Mouse (Mus musculus) embryonic fibroblast, embryonic 13.5 days (primary cell): Measurements from ENCODE around the gene Epha5. TPM values are rescaled to one million over a fixed set of nuclear protein-coding genes. Genes with fewer than 3 reads are reported as not detected.

Experiments
- H3K27ac ChIP-seq: 2 replicates; pipeline ENCODE4 v1.5.1; 2012; ENCODE audit warnings: low read length, control low read depth, inconsistent platforms; ENCODE audit not compliant: insufficient read depth
- H3K4me1 ChIP-seq: 2 replicates; pipeline ENCODE4 v1.6.1; 2011; ENCODE audit warnings: low read length; ENCODE audit not compliant: control insufficient read depth, insufficient read depth
- H3K4me3 ChIP-seq: 2 replicates; pipeline ENCODE4 v1.5.1; 2011; ENCODE audit warnings: mild to moderate bottlenecking, control low read depth, low read length; ENCODE audit not compliant: insufficient read depth
- CTCF ChIP-seq: IDR thresholded peaks from 2 replicates; pipeline ENCODE4 v1.5.1; 2011; ENCODE audit warnings: mild to moderate bottlenecking, control low read depth, low read length, moderate library complexity, borderline replicate concordance; ENCODE audit not compliant: insufficient read depth
- POLR2A ChIP-seq: IDR thresholded peaks from 2 replicates; pipeline ENCODE4 v1.6.1; 2011; ENCODE audit warnings: low read depth, mild to moderate bottlenecking, control low read depth, low read length, moderate library complexity
- polyA plus RNA-seq: library from polyadenylated mRNA; stranded (reverse); fragments of >200 nt; gene quantifications from 2 replicates; pipeline ENCODE4 v1.2.4, GENCODE M21; 2011; ENCODE audit warnings: low read depth; ENCODE audit not compliant: missing spikeins, insufficient read length

The Epha5 gene
- polyA plus RNA-seq, 1 experiment = 1.6 TPM

DNA sequence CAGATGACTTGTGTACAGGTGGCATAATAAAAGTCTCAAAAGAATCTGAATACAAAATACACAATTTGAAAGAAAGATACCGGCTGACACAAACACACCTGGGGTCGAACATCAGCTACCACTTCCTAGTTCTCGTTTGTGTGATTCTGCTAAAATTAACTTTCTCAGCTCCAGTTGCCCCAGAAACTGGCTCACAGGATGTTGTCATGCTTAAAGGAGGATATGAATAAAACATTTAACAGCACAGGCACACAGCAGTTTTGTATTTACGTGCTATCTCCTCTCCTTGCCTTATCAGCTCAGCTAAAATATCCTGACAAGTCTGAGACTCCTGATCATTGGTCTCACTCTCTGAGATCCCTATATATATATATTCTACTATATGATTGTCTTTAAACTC lies 99.3 kb downstream of the Epha5 start:
- H3K4me3 ChIP-seq = no peak overlapping the region
- no peaks in the 10 kb centered on the region for H3K4me1 ChIP-seq
- H3K27ac ChIP-seq = no peak overlapping the region
- TF ChIP-seq POLR2A (no peak), CTCF (no peak)

DNA sequence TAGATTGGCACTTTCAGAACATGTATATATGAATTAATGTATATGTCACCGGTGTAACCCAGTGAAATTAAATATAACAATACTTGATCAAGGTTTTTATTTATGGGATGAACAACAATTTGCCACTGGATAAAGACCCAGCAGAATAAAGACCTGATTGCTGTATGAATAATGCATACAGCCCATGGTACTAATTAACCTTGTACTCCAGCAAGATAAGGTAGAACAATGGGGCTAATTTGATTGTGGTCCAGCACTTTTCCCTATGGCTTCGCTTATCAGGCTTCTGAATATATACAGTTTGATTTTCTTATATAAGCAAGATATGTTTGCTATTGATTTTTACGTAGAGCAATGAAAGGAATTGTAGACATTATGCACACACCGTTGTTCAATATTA lies 103.6 kb downstream of the Epha5 start:
- H3K4me3 ChIP-seq = no peak overlapping the region
- H3K27ac ChIP-seq = no peak overlapping the region
- no peak for TF ChIP-seq POLR2A
- no peak for TF ChIP-seq CTCF
- H3K4me1 ChIP-seq = no peaks in the 10 kb centered on the region

DNA sequence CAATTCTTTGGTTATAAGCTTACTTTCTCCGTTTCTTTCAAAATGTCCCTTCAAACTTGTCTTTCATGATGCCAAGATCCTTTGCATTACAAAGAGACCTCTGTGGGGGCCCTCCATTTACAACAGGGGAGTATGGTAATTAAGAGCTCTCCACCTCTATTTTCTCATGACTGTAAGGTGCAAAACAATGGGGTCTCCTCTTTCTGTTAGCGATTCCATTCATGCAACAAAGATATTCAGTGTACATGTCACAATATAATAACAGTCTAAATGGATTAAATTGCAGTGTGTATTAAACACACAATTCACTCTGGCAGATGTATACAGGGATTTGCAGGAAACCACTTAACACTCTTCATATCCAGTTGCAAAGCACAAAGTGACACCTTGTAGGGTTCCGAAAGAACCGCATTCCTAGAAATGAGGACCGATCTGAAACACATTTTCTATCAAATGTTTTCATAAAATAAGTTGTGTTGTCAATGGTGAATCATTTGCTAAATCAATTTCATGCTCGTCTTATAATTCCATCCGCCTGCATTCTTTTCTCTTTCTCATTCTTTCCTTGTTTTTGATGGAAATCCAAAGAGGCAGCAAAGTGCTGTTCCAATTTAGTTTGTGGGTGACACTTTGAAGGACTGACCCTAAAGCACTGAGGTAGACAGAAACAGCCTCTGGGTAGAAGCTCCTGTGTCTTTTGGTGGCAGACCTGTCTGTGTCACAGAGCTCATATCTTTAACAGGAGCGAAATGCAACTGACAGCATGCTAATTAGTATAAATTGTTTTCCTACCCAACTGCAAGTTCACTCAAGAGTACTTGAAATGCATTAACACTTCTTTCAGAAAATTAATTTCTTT lies 118.1 kb downstream of the Epha5 start:
- no peak overlapping the region for H3K27ac ChIP-seq
- TF ChIP-seq POLR2A = no peak
- TF ChIP-seq CTCF = no peak
- H3K4me1 ChIP-seq = no peaks in the 10 kb centered on the region
- no peak overlapping the region for H3K4me3 ChIP-seq

DNA sequence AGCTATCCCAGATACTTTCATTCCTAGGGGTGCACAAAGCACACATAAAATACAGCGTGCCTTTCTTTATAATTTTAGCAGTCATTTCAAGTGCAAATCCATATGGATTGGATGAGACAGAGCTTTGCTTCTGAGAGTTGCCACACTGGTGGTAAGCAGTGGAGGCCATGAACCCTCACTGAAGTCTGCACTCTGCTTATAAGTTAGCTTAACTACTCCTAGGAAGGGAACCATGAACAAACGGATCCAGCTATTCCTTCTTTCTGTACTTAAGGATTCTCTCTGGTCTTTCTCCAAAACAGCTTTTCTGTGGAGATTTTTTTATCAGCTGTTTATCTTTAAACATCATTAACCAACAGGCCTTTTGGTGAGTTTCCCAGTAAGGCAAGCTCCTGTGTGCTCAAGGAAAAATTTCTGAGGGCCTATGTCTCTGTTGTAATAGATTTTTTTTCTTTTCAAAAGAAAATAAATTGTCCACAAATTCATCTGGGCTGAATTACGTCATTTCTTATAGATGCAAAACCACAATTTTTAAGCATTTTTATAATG lies 127.7 kb downstream of the Epha5 start:
- no peak for TF ChIP-seq POLR2A
- no peak for TF ChIP-seq CTCF
- no peak overlapping the region for H3K27ac ChIP-seq
- no peaks in the 10 kb centered on the region for H3K4me1 ChIP-seq
- no peak overlapping the region for H3K4me3 ChIP-seq

DNA sequence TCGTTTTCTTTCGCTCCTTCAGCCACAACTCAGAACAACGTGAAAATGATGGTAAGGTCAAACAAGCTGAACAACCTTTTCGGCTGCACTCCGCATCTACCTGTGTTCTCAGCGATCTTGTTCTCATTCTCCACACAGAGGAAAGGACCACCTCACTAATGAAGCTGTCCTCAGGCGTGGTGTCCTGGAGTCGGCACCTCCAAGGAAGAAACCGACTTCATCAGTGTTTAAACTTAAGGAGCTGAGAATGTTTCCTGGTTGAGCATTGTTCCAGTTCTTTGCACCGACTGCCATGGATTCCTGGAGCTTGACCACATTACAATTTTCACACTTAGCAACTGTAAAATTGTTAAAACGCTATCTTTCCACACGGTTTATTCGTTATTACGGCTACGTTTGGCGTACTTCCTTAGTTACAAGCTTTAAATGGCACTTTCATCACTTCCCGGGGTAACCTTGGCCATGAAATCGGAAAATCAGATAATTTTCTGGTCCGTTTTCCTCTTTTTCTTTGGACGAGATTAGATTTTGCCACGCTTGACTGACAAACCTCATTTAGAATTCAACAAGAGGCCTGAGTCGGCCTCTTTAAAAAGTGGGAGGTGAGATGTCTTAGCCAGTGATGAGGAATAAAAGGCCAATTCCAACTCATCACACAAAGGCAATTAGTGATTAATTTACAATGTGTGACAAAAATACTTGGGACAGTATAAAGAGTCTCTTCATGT lies 135.7 kb downstream of the Epha5 start:
- no peak for TF ChIP-seq CTCF
- TF ChIP-seq POLR2A = no peak
- Histone ChIP-seq H3K4me3 (no peak overlapping the region), H3K4me1 (no peaks in the 10 kb centered on the region), H3K27ac (no peak overlapping the region)

DNA sequence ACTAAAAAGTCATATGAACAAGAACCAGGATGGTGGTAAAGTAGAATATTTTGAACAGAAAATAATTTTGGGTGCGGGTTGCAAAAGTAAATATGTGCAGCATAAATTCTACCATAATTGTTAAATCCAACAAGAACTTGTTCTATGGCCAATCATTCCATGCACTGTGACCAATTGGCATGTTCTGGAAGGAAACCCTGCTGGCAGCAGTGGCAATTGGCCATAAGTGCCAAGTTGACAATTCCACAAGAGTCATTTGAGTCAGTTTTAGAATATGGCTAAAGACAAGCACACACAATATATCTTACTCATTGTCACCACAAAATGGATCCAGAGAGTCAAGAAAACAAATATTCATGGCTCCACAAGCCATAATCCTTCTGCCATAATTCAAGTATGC lies 140.2 kb downstream of the Epha5 start:
- Histone ChIP-seq H3K27ac (no peak overlapping the region), H3K4me1 (no peaks in the 10 kb centered on the region), H3K4me3 (no peak overlapping the region)
- TF ChIP-seq CTCF (no peak), POLR2A (no peak)

DNA sequence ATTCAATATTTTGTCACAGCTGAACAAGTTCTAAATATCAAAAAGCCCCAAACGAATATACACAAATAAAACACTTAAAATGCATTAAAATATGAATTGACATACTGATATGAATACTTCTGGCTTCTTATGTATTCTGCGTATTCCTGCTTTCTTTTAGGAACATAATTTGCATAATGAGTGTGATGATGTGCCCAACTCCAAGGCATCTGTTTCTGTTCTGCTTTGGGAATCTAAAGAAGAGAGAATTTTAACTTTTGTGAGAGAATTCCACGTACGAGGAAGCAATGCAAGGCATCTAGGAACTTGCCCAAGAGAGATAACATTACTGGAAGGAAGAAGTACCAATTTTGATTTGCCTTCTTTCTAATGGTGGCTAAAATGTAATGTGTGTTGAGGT lies 151.8 kb downstream of the Epha5 start:
- TF ChIP-seq CTCF (no peak), POLR2A (no peak)

DNA sequence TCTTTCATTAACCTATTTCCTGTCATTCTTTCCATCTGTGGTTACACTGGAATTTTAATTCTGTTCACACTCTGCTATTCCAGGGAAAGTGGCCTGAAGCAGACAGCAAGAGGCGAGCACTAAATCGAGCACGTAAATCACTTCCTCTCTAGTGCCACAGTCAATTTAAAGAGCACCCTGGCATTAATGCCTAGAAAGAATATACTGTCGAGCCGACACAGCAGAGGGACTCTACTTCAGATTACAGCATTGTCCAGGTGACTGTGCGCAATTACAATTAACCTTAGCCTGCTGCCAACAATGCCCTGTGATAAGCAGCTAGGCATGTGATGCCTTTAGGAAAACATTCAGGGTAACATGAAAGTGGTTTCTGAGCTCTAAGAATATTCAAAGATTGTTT lies 153.2 kb downstream of the Epha5 start:
- H3K4me1 ChIP-seq = no peaks in the 10 kb centered on the region
- no peak overlapping the region for H3K27ac ChIP-seq
- no peak for TF ChIP-seq POLR2A
- TF ChIP-seq CTCF = no peak
- no peak overlapping the region for H3K4me3 ChIP-seq

More for the DNA sequence above, 151.8 kb downstream of the Epha5 start:
- H3K4me1 ChIP-seq = no peaks in the 10 kb centered on the region
- H3K27ac ChIP-seq = no peak overlapping the region
- no peak overlapping the region for H3K4me3 ChIP-seq

DNA sequence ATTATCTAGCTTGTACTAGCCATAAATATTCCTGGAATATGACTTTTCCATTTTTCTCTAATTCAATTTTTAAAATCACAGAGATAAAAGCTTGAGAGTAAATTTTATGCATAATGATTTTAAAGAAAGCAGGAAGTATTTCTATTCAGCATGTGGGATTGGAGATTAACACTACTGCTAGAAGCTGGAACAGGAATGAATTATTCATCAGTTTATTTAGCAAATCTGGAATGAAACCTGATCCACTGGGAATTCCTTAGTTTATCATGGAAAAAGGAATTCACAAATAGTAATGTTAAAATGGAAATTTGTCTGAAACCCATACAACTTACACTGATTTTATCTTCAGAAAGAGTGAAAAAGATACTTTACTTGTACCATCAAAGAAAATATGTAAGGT lies 187.2 kb downstream of the Epha5 start:
- TF ChIP-seq CTCF = no peak
- TF ChIP-seq POLR2A = no peak
- no peaks in the 10 kb centered on the region for H3K4me1 ChIP-seq
- H3K4me3 ChIP-seq = no peak overlapping the region
- H3K27ac ChIP-seq = no peak overlapping the region

DNA sequence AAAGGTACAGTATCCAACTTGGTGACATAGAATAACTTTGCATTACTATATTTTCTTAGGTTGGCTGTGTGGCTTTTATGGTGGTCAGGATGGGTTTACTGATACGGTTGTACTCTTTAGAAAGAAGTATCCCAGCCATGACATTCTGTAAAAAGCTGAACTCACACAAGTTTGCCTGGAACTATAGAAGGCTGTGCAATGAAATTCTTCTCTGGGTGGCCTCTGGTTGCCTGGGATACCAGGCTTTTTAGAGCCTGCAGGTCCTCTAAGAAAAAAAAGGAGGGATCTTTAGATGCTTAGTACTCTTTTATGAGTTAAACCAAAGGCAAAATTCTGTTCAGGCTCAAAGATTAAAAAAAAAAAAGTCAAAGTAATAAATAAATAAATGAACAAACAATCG lies 208.6 kb downstream of the Epha5 start:
- Histone ChIP-seq H3K4me1 (no peaks in the 10 kb centered on the region), H3K4me3 (no peak overlapping the region), H3K27ac (no peak overlapping the region)
- TF ChIP-seq CTCF (no peak), POLR2A (no peak)
